Mouse (Mus musculus): ENCODE measurements around the gene Usp21. TPM values are rescaled to one million over a fixed set of nuclear protein-coding genes. Genes with fewer than 3 reads are reported as not detected.
A peak's percentile ranks its signal among the peaks of the same experiment; 100 is the strongest.
"Not testable (repeated sequence)": the region's sequence is repeated elsewhere in the genome, so short reads cannot be mapped to it uniquely, and the experiment has no call there.

The Usp21 gene
- polyA plus RNA-seq, 1 experiment from 2014 or later, result 67.8 TPM

DNA sequence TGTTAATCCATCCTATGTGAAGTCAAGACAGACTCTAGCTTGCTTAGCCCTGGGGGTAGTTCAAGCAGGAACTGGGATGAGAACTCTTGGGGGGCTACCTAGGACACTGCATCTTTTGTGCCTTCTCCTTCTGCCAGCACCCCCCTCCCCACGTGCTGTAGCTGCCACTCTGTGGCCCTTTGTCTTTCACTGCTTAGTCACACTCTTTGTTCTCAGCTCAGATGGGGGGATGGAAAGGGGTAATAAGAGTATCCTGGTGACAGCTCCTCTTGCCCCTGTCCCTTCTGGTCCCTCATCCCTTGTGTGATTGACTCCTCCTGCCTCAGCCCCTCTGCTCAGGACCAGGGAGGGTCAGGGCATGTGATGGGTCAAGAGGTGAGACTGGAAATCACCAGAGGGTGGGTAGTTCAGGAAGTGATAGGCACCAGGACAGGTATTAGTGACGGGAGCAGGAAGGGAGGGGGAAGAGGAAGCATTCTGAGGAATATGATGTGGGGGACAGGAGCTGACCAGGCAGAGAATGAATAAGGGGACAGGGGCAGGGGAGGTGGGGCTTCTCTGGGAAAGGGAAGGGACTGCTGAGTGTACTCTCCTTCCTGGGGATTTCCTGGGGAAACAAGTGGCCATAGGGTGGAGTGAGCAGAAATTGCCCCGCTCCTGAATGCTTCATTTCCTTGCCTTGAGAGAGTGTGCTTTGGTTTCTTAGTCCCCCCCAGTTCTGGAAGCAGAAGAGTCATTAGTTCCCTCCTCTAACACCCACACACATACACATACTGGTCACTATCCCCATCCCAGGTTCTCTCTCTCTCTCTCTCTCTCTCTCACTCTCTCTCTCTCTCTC is 39.2 kb downstream of the Usp21 start:
- WGBS, result 57% methylated on average over 3 of the region's 3 CpGs
- Histone ChIP-seq H3K27ac (peak overlapping the region; percentile 92), H3K4me3 (replicated peaks) (no peak overlapping the region), H3K4me1 (peaks cover 54% of the 10 kb centered on the region), H3K4me2 (peak overlapping the region; percentile 63; the same call in 1 of the 2 replicates), H3K36me3 (peaks cover 6% of the 10 kb centered on the region; the same call in 1 of the 2 replicates), H3K27me3 (replicated peaks) (no peaks in the 10 kb centered on the region), H3K9ac (no peak overlapping the region), H3K9me3 (no peaks in the 10 kb centered on the region)
- ATAC-seq (ENCODE audit: insufficient read depth, low FRiP score, low read depth), result no peak

DNA sequence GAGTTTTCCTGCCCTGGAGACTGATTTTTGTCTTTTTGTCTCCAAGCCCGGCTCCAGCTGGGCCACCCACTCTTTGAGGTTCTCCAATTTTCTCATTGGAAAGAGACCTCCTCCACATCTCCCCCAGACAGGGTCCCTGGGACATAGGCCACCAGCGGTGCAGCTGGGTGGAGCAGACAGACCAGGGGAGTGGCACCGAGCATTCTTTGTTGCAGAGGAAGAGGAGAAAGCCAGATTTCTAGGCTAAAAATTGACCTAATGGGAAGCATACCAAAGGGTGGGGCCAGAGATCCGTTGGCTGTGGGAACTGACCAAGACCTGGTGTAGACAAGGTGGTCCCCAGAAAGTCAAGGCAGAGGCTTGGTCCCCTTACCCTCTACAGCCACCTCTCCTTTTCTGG is 39.9 kb downstream of the Usp21 start:
- Histone ChIP-seq H3K4me3 (replicated peaks) (peak overlapping the region; percentile 72; the same call in 1 of the 2 replicates), H3K4me1 (peaks cover 53% of the 10 kb centered on the region), H3K4me2 (peak overlapping the region; percentile 63), H3K9ac (no peak overlapping the region), H3K9me3 (no peaks in the 10 kb centered on the region), H3K27ac (peak overlapping the region; percentile 92), H3K27me3 (replicated peaks) (no peaks in the 10 kb centered on the region), H3K36me3 (peaks cover 11% of the 10 kb centered on the region; the same call in 1 of the 2 replicates)
- 20% methylated on average over 4 of the region's 4 CpGs for WGBS
- no peak for ATAC-seq (ENCODE audit: insufficient read depth, low FRiP score, low read depth)

GRCm38 (mm10) chr1:171247453-171247841 is 40.3 kb downstream of the Usp21 start:
- WGBS, result 9% methylated on average over 13 of the region's 13 CpGs
- Histone ChIP-seq H3K4me3 (replicated peaks) (peak overlapping the region; percentile 72), H3K9ac (peak overlapping the region; percentile 29; the same call in 1 of the 2 replicates), H3K27ac (peak overlapping the region; percentile 92), H3K9me3 (no peaks in the 10 kb centered on the region), H3K36me3 (peaks cover 15% of the 10 kb centered on the region; the same call in 1 of the 2 replicates), H3K4me2 (peak overlapping the region; percentile 63), H3K4me1 (peaks cover 49% of the 10 kb centered on the region), H3K27me3 (replicated peaks) (no peaks in the 10 kb centered on the region)
- no peak for ATAC-seq (ENCODE audit: insufficient read depth, low FRiP score, low read depth)

DNA sequence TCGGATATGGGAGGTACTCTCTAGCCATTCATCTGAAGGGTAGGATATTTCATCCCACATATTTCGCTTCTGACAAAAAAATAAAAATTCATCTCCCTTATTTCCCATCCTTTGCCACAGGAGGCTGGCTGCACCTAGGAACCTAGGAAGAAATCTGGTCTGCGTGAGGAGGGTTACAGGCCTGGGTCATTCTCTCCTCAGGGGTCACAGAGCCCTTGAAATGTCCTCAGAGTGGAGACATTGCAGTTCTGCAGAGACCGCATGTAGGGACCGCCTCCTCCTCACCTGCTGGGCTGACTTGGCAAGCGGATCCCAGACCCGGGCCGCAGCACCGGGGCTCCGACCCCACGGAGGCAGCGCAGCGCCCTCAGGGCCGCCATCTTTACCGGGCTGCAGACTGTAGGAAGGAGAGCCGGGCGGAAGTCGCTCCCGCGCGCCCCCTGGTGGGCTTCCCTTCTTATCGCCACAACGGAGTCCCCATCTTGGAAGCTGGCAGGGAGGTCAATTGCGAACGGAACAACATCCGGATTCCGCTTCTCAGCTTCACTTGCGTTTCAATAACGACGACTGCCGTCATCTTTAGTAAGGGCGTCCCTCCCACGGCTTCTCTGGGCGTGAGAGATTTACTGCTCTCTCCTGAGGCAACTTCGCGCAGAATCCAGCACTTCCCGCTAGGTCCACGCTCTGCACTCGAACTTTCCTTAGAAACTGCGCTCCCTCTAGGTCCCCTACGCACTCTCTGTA is 40.9 kb downstream of the Usp21 start:
- peak overlapping the region; percentile 92 for H3K27ac ChIP-seq

DNA sequence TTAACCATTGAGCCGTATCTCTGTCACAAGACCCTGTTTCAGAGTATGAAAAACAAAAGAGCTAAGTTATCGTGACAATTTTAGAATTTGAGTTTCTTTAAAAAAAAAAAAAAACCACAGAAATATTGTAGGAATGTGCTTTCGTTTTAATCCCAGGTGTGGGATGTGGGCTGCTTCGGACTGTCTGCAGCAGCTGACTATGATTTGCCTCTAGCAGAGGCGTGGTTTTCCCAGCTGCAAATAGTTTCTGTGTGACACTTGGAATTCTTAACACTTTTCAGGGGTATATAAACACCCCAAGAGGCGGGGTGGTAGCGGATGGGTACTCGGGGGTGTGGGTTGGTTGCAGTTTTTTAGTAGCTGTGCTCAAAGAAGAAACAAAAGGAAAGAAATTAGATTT is 42.4 kb downstream of the Usp21 start:
- Histone ChIP-seq H3K9me3 (no peaks in the 10 kb centered on the region), H3K27ac (no peak overlapping the region), H3K4me3 (replicated peaks) (no peak overlapping the region), H3K27me3 (replicated peaks) (no peaks in the 10 kb centered on the region), H3K9ac (no peak overlapping the region), H3K4me2 (peak overlapping the region; percentile 79; the same call in 1 of the 2 replicates), H3K4me1 (peaks cover 32% of the 10 kb centered on the region), H3K36me3 (peaks cover 29% of the 10 kb centered on the region)
- WGBS, result 81% methylated on average over 8 of the region's 8 CpGs
- no peak for ATAC-seq (ENCODE audit: insufficient read depth, low FRiP score, low read depth)

More for the DNA sequence above, 40.9 kb downstream of the Usp21 start:
- Histone ChIP-seq H3K9ac (peak overlapping the region; percentile 88), H3K4me3 (replicated peaks) (peak overlapping the region; percentile 72), H3K9me3 (no peaks in the 10 kb centered on the region), H3K27me3 (replicated peaks) (no peaks in the 10 kb centered on the region), H3K36me3 (peaks cover 17% of the 10 kb centered on the region; the same call in 1 of the 2 replicates), H3K4me1 (peaks cover 45% of the 10 kb centered on the region), H3K4me2 (peak overlapping the region; percentile 79)
- under 1% methylated on average over 41 of the region's 41 CpGs for WGBS
- peak; percentile 90 for ATAC-seq (ENCODE audit: insufficient read depth, low FRiP score, low read depth)

DNA sequence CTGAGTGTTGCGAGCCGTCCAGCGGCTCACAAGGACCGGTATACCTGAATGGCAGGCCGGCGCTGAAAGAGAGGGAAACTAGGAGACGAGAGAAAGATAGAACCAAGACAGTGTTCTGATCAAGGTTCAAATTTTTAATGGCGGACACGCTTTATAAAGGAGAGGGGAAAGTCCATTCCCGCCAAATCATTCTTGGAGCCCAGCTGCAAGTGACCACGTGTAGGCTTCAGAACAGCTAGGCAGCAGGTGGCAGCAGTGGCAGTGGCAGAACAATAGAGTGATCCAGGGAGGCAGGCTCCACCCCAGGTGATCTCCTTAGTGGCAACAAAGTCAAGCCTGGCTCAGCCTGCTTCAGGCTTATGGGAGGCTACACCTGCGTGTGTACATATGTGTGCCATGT is 45.8 kb downstream of the Usp21 start:
- WGBS, result 85% methylated on average over 12 of the region's 12 CpGs
- not testable (repeated sequence) for ATAC-seq (ENCODE audit: insufficient read depth, low FRiP score, low read depth)

GRCm38 (mm10) chr1:171240911-171241310 is 46.9 kb downstream of the Usp21 start:
- Histone ChIP-seq H3K4me3 (replicated peaks) (no peak overlapping the region), H3K9ac (no peak overlapping the region), H3K36me3 (peaks cover 57% of the 10 kb centered on the region), H3K27me3 (replicated peaks) (no peaks in the 10 kb centered on the region), H3K4me1 (peaks cover 6% of the 10 kb centered on the region; the same call in 1 of the 2 replicates), H3K9me3 (no peaks in the 10 kb centered on the region), H3K27ac (no peak overlapping the region), H3K4me2 (no peak overlapping the region)
- WGBS, result 89% methylated on average over 10 of the region's 10 CpGs
- ATAC-seq (ENCODE audit: insufficient read depth, low FRiP score, low read depth), result no peak

More for the DNA sequence above, 45.8 kb downstream of the Usp21 start:
- H3K9me3 ChIP-seq; H3K9ac ChIP-seq; H3K4me3 ChIP-seq (replicated peaks); H3K27me3 ChIP-seq (replicated peaks); H3K4me2 ChIP-seq; H3K27ac ChIP-seq: not testable (repeated sequence)
- peaks cover 12% of the 10 kb centered on the region; the same call in 1 of the 2 replicates for H3K4me1 ChIP-seq
- H3K36me3 ChIP-seq, result peaks cover 49% of the 10 kb centered on the region

- H3K9me3 ChIP-seq, result no peaks in the 10 kb centered on the region
- H3K27me3 ChIP-seq (replicated peaks), result no peaks in the 10 kb centered on the region
- no peak overlapping the region for H3K9ac ChIP-seq
- no peak overlapping the region for H3K4me2 ChIP-seq
- H3K36me3 ChIP-seq, result peaks cover 63% of the 10 kb centered on the region
- peak overlapping the region; percentile 33; the same call in 1 of the 2 replicates for H3K27ac ChIP-seq
- no peaks in the 10 kb centered on the region for H3K4me1 ChIP-seq
- no peak overlapping the region for H3K4me3 ChIP-seq (replicated peaks)
- no peak for ATAC-seq (ENCODE audit: insufficient read depth, low FRiP score, low read depth)
- WGBS, result 64% methylated on average over 15 of the region's 15 CpGs
These were observed 47.6 kb downstream of the Usp21 start for GRCm38 (mm10) chr1:171239992-171240744.

- Histone ChIP-seq H3K36me3 (peaks cover 70% of the 10 kb centered on the region), H3K27ac (no peak overlapping the region), H3K4me3 (replicated peaks) (no peak overlapping the region), H3K4me2 (no peak overlapping the region), H3K27me3 (replicated peaks) (no peaks in the 10 kb centered on the region), H3K9me3 (no peaks in the 10 kb centered on the region), H3K4me1 (no peaks in the 10 kb centered on the region), H3K9ac (no peak overlapping the region)
- 70% methylated on average over 14 of the region's 14 CpGs for WGBS
- ATAC-seq (ENCODE audit: insufficient read depth, low FRiP score, low read depth), result no peak
These were observed 49.3 kb downstream of the Usp21 start for GRCm38 (mm10) chr1:171238463-171238862.

DNA sequence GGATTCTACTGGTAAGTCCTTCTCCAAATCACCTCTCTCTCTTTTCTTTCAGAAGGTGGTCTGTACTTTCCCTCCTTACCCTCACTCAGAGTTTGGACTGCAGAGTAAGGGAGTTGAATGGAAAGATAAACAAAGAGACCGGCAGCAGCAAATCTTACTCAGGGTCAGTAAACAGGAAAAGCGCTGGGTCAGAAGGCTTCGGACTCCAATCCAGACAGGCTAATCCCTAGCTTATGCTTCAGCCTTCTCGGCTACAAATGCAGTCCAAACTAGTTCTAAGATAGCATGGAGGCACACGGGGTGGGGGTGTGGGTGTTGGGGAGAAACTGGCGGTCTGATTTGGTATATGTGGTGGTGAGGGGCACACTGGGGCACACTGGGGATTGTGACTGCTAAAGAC is 50.4 kb downstream of the Usp21 start:
- no peak overlapping the region for H3K4me3 ChIP-seq (replicated peaks)
- WGBS, result 56% methylated on average over 6 of the region's 6 CpGs
- H3K27me3 ChIP-seq (replicated peaks), result no peaks in the 10 kb centered on the region
- H3K36me3 ChIP-seq, result peaks cover 61% of the 10 kb centered on the region
- H3K4me1 ChIP-seq, result no peaks in the 10 kb centered on the region
- no peak for ATAC-seq (ENCODE audit: insufficient read depth, low FRiP score, low read depth)
- no peaks in the 10 kb centered on the region for H3K9me3 ChIP-seq
- H3K4me2 ChIP-seq, result no peak overlapping the region
- H3K9ac ChIP-seq, result no peak overlapping the region
- no peak overlapping the region for H3K27ac ChIP-seq

- Histone ChIP-seq H3K4me3 (replicated peaks) (no peak overlapping the region), H3K36me3 (peaks cover 51% of the 10 kb centered on the region), H3K4me2 (no peak overlapping the region), H3K9ac (no peak overlapping the region), H3K9me3 (no peaks in the 10 kb centered on the region), H3K27me3 (replicated peaks) (no peaks in the 10 kb centered on the region), H3K4me1 (no peaks in the 10 kb centered on the region), H3K27ac (no peak overlapping the region)
- no peak for ATAC-seq (ENCODE audit: insufficient read depth, low FRiP score, low read depth)
- WGBS, result 74% methylated on average over 4 of the region's 4 CpGs
These were observed 52.0 kb downstream of the Usp21 start for GRCm38 (mm10) chr1:171235791-171236190.

All from stomach, embryonic 15.5 days (tissue).